Mouse (Mus musculus) cerebral cortex, adult 2 months (tissue): ENCODE measurements around the gene Zfp36.

ENCODE experiments used
- WGBS: fragments of 180-500 bp; shearing (Covaris S2); methylation state at CpG from one replicate; pipeline ENCODE4 v1.1.7; 2018; 5-methylcytosine and 5-hydroxymethylcytosine counted together

The Zfp36 gene

GRCm38 (mm10) chr7:28382981-28383396, 2.9 kb upstream of the Zfp36 start:
- 25% methylated on average over 11 of the region's 11 CpGs for WGBS

GRCm38 (mm10) chr7:28382347-28382951, 2.4 kb upstream of the Zfp36 start:
- whole genome bisulfite sequencing: 23% methylated on average over 11 of the region's 12 CpGs

GRCm38 (mm10) chr7:28381938-28382337, 1.9 kb upstream of the Zfp36 start:
- 5% methylated on average over 20 of the region's 20 CpGs for WGBS

GRCm38 (mm10) chr7:28381017-28381790, 1.2 kb upstream of the Zfp36 start:
- 22% methylated on average over 30 of the region's 30 CpGs for WGBS

DNA sequence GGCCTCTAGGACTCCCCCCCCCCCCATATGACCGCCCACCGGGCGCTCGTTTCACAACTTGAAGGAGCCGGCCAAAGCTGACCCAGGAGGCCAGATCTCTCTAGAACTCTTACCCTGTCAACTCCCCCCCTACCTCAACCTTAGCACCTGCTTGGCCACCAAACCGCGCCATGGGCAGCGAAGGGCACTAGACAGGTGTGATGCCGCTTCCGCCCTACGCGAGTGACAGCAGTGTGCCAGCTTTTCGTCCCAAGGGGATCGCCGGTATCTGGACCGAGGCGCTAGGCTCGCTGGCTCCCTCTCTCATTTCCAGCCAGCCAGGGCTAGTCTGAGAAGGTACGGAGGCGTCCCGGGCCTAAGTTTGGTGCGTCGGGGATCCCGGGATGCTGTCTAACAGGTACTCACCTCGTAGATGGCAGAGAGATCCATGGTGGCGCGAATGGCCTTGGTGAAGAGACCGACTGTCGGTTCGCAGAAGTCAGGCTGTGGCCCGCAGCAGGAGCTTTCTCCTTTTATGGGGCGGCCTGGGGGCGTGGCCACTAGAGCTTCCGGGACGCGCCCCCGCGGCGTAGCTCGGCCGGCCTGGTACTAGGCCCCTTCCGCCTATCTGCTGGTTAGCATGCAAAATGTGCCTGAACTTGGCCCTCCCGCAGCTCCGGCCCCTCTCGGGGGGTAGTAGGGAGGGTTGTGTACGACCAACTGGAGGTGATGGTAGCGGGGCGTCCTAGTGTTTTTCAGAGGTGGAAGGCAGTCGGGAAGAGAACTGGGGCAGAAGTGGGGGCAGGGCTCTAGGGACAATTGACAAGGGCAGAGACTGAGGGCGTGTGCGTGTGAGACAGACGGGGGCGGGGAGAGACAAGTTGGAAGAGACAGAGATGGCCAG, 1.0 kb downstream of the Zfp36 start:
- WGBS: 12% methylated on average over 53 of the region's 53 CpGs

DNA sequence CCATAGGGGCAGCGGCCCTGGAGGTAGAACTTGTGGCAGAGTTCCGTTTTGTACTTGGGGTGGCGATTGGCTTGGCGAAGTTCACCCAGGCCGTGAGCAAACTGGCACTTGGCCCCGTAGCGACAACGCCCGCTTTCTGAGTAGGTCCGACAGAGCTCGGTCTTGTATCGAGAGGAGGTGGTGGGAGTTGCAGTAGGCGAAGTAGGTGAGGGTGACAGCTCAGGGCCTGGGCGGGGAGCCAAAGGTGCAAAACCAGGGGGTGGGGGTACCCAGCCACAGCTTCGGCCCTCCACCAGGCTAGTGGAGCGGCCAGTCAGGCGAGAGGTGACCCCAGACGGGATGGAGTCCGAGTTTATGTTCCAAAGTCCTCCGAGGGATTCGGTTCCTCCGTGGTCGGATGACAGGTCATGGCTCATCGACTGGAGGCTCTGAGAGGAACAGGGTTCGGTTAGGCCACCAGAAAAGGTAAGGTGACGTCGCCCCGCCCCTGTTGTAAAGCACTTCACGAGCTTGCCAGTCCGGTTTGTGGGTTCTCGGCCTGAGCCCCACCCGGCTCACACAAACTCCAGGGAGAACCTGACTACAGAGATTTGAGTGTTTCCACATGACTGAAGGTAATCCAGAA, 1.9 kb downstream of the Zfp36 start:
- 53% methylated on average over 32 of the region's 32 CpGs for WGBS

GRCm38 (mm10) chr7:28377190-28378065, 2.6 kb downstream of the Zfp36 start:
- 70% methylated on average over 18 of the region's 18 CpGs for WGBS

- 18% methylated on average over 30 of the region's 30 CpGs for WGBS
Observed at GRCm38 (mm10) chr7:28376011-28376771, 3.9 kb downstream of the Zfp36 start.

DNA sequence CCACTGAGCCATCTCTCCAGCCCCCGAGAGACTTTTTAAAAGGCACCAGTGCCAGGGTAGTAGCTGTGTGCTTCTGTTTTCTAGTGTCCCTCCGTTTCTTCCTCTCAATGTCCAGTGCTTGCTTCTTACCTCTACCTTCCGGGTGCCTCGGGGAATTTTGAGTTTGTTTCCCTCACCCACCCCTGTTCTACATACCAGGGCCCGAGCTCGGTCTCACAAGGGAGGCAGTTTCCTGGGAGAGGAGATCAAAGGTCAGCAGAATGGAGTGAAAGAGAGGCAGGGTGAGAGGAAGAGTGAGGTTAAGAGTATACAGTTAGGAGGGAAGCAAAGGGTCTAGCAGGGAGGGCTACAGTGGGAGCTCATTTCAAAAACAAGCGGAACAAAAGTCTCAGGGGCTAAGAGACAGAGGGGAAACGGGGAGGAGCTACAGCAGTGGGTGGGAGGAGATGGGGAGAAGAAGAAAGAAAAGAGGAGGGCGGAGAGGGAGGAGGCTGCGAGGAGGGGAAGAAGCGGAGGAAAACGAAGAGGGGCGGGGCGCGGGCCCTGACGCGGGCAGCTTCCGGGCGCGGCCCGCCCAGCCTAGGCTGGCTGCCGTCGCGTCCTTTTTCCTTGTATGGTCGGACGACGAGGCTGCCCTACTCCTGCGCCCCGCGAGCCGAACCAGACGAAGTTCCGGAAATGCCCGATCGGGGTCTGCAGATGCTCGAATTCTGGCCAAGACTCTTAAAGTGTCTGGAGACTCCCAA, 4.7 kb downstream of the Zfp36 start:
- 2% methylated on average over 35 of the region's 36 CpGs for WGBS

- 67% methylated on average over 10 of the region's 10 CpGs for WGBS
Observed at GRCm38 (mm10) chr7:28374647-28375046, 5.4 kb downstream of the Zfp36 start.

GRCm38 (mm10) chr7:28373891-28374495, 6.1 kb downstream of the Zfp36 start:
- 88% methylated on average over 7 of the region's 7 CpGs for WGBS

- WGBS: under 1% methylated on average over 9 of the region's 9 CpGs
Observed at GRCm38 (mm10) chr7:28373131-28373581, 6.9 kb downstream of the Zfp36 start.

GRCm38 (mm10) chr7:28372251-28373108, 7.6 kb downstream of the Zfp36 start, which contains the start of gene Plekhg2:
Gene Plekhg2 (minus strand): TSS chr7:28372599.
- under 1% methylated on average over 66 of the region's 66 CpGs for WGBS

GRCm38 (mm10) chr7:28371514-28371989, 8.5 kb downstream of the Zfp36 start:
- WGBS: 2% methylated on average over 41 of the region's 43 CpGs

GRCm38 (mm10) chr7:28370977-28371513, 9.0 kb downstream of the Zfp36 start:
- 20% methylated on average over 11 of the region's 11 CpGs for WGBS

DNA sequence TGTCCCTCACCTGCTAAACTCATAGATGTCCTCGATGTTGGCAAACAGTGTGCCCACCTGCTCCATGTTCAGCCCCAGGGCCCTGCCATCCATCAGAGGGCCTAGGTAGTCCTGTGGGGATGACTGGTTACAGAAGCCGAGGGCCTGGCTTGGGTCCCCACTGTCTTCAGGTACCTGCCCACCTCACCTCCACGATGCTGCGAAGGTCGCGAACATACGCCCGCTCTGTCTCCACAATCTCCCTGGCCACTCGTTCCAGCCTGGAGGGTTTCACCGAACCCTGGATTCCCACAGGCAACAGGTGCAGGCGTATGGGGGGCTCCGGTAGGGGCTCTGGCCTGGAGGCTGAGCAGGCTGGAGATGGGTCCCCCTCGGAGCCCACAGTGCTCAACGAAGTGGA, 10.0 kb downstream of the Zfp36 start:
- 92% methylated on average over 14 of the region's 14 CpGs for WGBS

GRCm38 (mm10) chr7:28368276-28368920, 11.7 kb downstream of the Zfp36 start:
- WGBS: 89% methylated on average over 16 of the region's 16 CpGs
